Mouse (Mus musculus): Measurements from ENCODE around the gene Zxdc. TPM values are rescaled to one million over a fixed set of nuclear protein-coding genes. Genes with fewer than 3 reads are reported as not detected.

Gene Zxdc
- polyA plus RNA-seq, 1 experiment from 2014 or later = 6.9 TPM

- H3K4me3 ChIP-seq (ENCODE audit: low read depth, low read length) = no peak overlapping the region
- peaks cover 5% of the 10 kb centered on the region; the same call in 1 of the 2 replicates for H3K4me1 ChIP-seq (ENCODE audit: insufficient read depth, low read depth, low read length)
- no peak overlapping the region for H3K27ac ChIP-seq (ENCODE audit: low read length)
- DNase-seq (ENCODE audit: low spot score) (no peak), ATAC-seq (no peak)
- H3K9ac ChIP-seq (replicated peaks; ENCODE audit: low read depth) = no peak overlapping the region
- WGBS = 80% methylated on average over 3 of the region's 3 CpGs
- no peaks in the 10 kb centered on the region for H3K9me3 ChIP-seq (ENCODE audit: low read length)
- no peaks in the 10 kb centered on the region for H3K36me3 ChIP-seq (ENCODE audit: insufficient read depth, low read length)
- TF ChIP-seq EP300 (IDR thresholded peaks at IDR 0.05) (no peak), CTCF (IDR thresholded peaks at IDR 0.05) (no peak)
- H3K27me3 ChIP-seq (replicated peaks; ENCODE audit: insufficient read depth, low read length) = 0 out of 2 replicates have a peak, but pooled peaks cover 3% of the 10 kb centered on the region
- no peak overlapping the region for H3K4me2 ChIP-seq (replicated peaks; ENCODE audit: low read depth, low read length)
Observed at GRCm38 (mm10) chr6:90425361-90425760, 56.1 kb downstream of the Zxdc start.

DNA sequence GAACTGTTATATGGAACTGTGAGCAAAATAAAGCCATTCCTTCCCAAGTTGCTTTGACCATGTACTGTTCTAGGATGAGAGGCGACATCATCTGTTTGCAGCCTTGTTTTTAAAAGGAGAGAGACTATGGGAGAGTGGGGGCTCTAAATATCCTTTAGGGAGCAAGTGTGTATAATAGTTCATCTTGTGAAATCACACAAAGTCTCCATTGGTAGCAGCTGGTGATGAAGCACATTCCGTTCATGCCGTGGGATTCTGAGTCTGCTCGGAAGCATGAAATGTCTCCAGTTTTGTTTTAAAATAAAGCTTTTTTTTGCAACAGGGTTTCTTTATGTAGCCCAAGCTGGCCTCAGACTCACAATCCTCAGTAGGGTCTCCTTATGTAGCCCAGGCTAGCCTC lies 56.7 kb downstream of the Zxdc start:
- Histone ChIP-seq H3K36me3 (ENCODE audit: insufficient read depth, low read length) (no peaks in the 10 kb centered on the region), H3K9ac (replicated peaks; ENCODE audit: low read depth) (no peak overlapping the region), H3K4me2 (replicated peaks; ENCODE audit: low read depth, low read length) (no peak overlapping the region), H3K27ac (ENCODE audit: low read length) (no peak overlapping the region), H3K27me3 (replicated peaks; ENCODE audit: insufficient read depth, low read length) (0 out of 2 replicates have a peak, but pooled peaks cover 3% of the 10 kb centered on the region), H3K4me1 (ENCODE audit: insufficient read depth, low read depth, low read length) (peaks cover 5% of the 10 kb centered on the region; the same call in 1 of the 2 replicates), H3K4me3 (ENCODE audit: low read depth, low read length) (no peak overlapping the region), H3K9me3 (ENCODE audit: low read length) (no peaks in the 10 kb centered on the region)
- no peak for ATAC-seq
- 61% methylated on average over 4 of the region's 4 CpGs for WGBS
- DNase-seq (ENCODE audit: low spot score) = peak; percentile 34
- TF ChIP-seq CTCF (IDR thresholded peaks at IDR 0.05) = no peak
- TF ChIP-seq EP300 (IDR thresholded peaks at IDR 0.05) = no peak

DNA sequence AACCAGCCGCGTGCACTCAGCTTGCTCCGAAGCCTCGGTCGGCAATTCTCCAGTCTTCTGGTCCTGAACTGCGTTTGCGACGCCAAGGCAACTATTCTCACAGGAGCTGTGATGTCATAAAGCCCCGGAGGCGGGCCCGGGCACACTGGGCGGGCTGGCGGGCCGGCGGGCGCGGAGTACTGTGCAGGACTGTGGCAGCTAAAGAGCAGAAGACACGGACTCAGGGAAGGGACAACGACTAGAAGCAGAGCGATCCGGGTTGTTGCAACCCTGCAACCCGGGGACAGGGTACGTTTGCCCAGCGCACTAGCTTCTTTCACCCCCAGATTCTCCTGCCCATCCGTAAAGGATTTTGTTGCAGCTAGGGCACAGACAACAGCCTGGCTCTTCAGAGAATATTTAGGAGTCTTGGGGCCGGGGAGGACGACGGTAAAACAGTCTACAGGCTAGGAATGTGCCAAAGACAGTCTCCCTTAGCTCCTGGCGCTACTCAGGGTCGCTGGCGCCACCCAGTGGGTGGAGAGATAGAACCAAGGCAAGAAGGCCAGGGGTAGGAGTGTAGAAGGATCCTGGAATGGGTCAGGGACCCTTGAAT lies 59.2 kb downstream of the Zxdc start, which contains the start of gene Cfap100:
Cfap100 (minus strand) TSS at position 418 of the 595 bp plus-strand sequence.
- WGBS = under 1% methylated on average over 31 of the region's 31 CpGs

DNA sequence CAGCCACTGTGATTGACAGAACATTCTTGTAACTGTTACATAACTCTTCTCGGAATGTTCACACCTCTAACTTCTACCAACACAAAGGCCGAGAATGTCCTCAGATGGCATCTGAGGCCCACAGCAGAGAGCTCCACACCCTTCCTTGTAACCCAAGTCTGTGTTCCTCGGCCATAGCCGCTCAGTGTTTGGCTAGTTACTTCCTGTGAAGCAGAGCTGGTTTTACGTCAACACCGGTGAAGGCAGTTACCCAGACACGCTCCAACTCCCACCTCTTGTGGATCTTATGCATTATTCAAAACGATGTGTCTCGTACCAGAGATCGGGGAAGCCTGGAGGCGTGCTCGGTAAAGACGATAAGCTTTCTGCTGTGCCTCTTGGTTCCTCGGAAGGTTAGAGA lies 60.6 kb downstream of the Zxdc start:
- H3K4me3 ChIP-seq (ENCODE audit: low read depth, low read length) = no peak overlapping the region
- 65% methylated on average over 14 of the region's 14 CpGs for WGBS
- no peaks in the 10 kb centered on the region for H3K9me3 ChIP-seq (ENCODE audit: low read length)
- H3K4me1 ChIP-seq (ENCODE audit: insufficient read depth, low read depth, low read length) = peaks cover 5% of the 10 kb centered on the region; the same call in 1 of the 2 replicates
- H3K36me3 ChIP-seq (ENCODE audit: insufficient read depth, low read length) = no peaks in the 10 kb centered on the region
- H3K27ac ChIP-seq (ENCODE audit: low read length) = no peak overlapping the region
- H3K27me3 ChIP-seq (replicated peaks; ENCODE audit: insufficient read depth, low read length) = 0 out of 2 replicates have a peak, but pooled peaks cover 3% of the 10 kb centered on the region
- ATAC-seq (peak; percentile 19; the same call in 1 of the 2 replicates), DNase-seq (ENCODE audit: low spot score) (peak; percentile 38)
- no peak overlapping the region for H3K4me2 ChIP-seq (replicated peaks; ENCODE audit: low read depth, low read length)
- TF ChIP-seq EP300 (IDR thresholded peaks at IDR 0.05) (no peak; the same call in 1 of the 2 replicates), CTCF (IDR thresholded peaks at IDR 0.05) (no peak)
- H3K9ac ChIP-seq (replicated peaks; ENCODE audit: low read depth) = no peak overlapping the region

More for the DNA sequence above, 59.2 kb downstream of the Zxdc start, which contains the start of gene Cfap100:
- peak; percentile 89 for ATAC-seq
- TF ChIP-seq EP300 (IDR thresholded peaks at IDR 0.05) = no peak
- peak; percentile 71 for TF ChIP-seq CTCF (IDR thresholded peaks at IDR 0.05)
- peak within 1 kb of the TSS; percentile 72 for H3K4me2 ChIP-seq (replicated peaks; ENCODE audit: low read depth, low read length)
- no peaks in the 10 kb centered on the region for H3K9me3 ChIP-seq (ENCODE audit: low read length)
- H3K4me3 ChIP-seq (ENCODE audit: low read depth, low read length) = peak within 1 kb of the TSS; percentile 28
- H3K9ac ChIP-seq (replicated peaks; ENCODE audit: low read depth) = peak within 1 kb of the TSS; percentile 16; the same call in 1 of the 2 replicates
- 0 out of 2 replicates have a peak, but pooled peaks cover 3% of the 10 kb centered on the region for H3K27me3 ChIP-seq (replicated peaks; ENCODE audit: insufficient read depth, low read length)
- H3K4me1 ChIP-seq (ENCODE audit: insufficient read depth, low read depth, low read length) = peaks cover 5% of the 10 kb centered on the region; the same call in 1 of the 2 replicates
- H3K27ac ChIP-seq (ENCODE audit: low read length) = peak within 1 kb of the TSS; percentile 47; the same call in 1 of the 2 replicates
- DNase-seq (ENCODE audit: low spot score) = peak; percentile 82
- no peaks in the 10 kb centered on the region for H3K36me3 ChIP-seq (ENCODE audit: insufficient read depth, low read length)

DNA sequence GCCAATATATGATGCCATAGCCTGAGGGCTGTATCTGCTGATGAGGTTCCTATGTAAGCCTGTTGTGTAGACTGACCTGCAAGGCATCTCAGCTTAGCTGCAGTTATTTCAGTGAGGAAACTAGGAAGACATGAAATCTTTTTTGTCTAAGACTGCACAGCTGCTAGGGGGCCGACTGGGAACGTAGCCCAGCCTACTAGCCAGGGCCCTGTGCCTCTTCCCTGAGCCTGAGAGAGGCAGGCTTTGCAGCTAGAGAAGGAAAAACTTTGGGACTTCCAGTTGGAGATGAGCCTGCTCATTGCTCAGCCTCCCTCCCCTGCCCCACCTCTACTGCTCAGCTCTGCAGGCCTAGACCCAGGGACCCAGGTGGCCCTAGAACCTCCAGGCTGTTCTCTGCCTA lies 62.2 kb downstream of the Zxdc start:
- H3K9me3 ChIP-seq (ENCODE audit: low read length) = no peaks in the 10 kb centered on the region
- H3K4me3 ChIP-seq (ENCODE audit: low read depth, low read length) = no peak overlapping the region
- no peak overlapping the region for H3K4me2 ChIP-seq (replicated peaks; ENCODE audit: low read depth, low read length)
- H3K27me3 ChIP-seq (replicated peaks; ENCODE audit: insufficient read depth, low read length) = 0 out of 2 replicates have a peak, but pooled peaks cover 3% of the 10 kb centered on the region
- ATAC-seq (no peak), DNase-seq (ENCODE audit: low spot score) (no peak)
- 55% methylated on average over 2 of the region's 2 CpGs for WGBS
- no peak overlapping the region for H3K27ac ChIP-seq (ENCODE audit: low read length)
- no peak for TF ChIP-seq CTCF (IDR thresholded peaks at IDR 0.05)
- no peak for TF ChIP-seq EP300 (IDR thresholded peaks at IDR 0.05)
- no peaks in the 10 kb centered on the region for H3K36me3 ChIP-seq (ENCODE audit: insufficient read depth, low read length)
- H3K9ac ChIP-seq (replicated peaks; ENCODE audit: low read depth) = no peak overlapping the region
- H3K4me1 ChIP-seq (ENCODE audit: insufficient read depth, low read depth, low read length) = peaks cover 5% of the 10 kb centered on the region; the same call in 1 of the 2 replicates

DNA sequence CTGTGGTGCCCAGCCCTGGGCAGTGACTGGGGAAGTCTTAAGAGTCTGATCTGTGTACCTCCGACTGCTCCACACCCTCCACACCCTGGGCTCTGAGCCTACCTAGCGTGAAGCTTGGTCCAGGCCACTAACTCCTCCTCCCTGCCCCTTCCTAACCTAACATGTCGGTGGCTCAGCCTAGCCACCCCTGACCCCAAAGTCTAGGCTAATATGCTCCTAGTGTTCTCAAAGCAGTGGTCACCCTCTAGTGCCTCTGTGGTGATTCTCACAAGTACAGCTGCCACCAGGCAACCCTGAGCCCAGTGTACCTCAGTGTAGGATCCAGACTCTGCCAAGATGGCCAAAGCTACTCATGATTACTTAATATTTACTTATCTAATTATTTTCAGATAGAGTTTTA lies 65.4 kb downstream of the Zxdc start:
- no peak overlapping the region for H3K9ac ChIP-seq (replicated peaks; ENCODE audit: low read depth)
- H3K4me1 ChIP-seq (ENCODE audit: insufficient read depth, low read depth, low read length) = no peaks in the 10 kb centered on the region
- H3K27me3 ChIP-seq (replicated peaks; ENCODE audit: insufficient read depth, low read length) = no peaks in the 10 kb centered on the region
- H3K4me2 ChIP-seq (replicated peaks; ENCODE audit: low read depth, low read length) = no peak overlapping the region
- DNase-seq (ENCODE audit: low spot score) (no peak), ATAC-seq (peak; percentile 14; the same call in 1 of the 2 replicates)
- H3K9me3 ChIP-seq (ENCODE audit: low read length) = no peaks in the 10 kb centered on the region
- no peak for TF ChIP-seq CTCF (IDR thresholded peaks at IDR 0.05)
- TF ChIP-seq EP300 (IDR thresholded peaks at IDR 0.05) = no peak
- no peak overlapping the region for H3K4me3 ChIP-seq (ENCODE audit: low read depth, low read length)
- H3K27ac ChIP-seq (ENCODE audit: low read length) = no peak overlapping the region
- 63% methylated on average over 3 of the region's 3 CpGs for WGBS
- no peaks in the 10 kb centered on the region for H3K36me3 ChIP-seq (ENCODE audit: insufficient read depth, low read length)

All from lung, postnatal 0 days (tissue).